Mouse (Mus musculus) frontal cortex, postnatal 25 days (tissue): ENCODE measurements around the gene Prap1.
"Not testable (repeated sequence)": the region's sequence is repeated elsewhere in the genome, so short reads cannot be mapped to it uniquely, and the experiment has no call there.

Experiments
- DNase-seq, 2 experiments: peaks; one replicate each; pipeline ENCODE4 v3.0.0; 2022; ENCODE audit warnings: low spot score in 2 of 2

Prap1 gene

GRCm38 (mm10) chr7:140134033-140134432, 40.8 kb downstream of the Prap1 start:
- not testable (repeated sequence) for DNase-seq

GRCm38 (mm10) chr7:140135106-140135770, 42.0 kb downstream of the Prap1 start:
- DNase-seq = no peak

GRCm38 (mm10) chr7:140137135-140138020, 44.2 kb downstream of the Prap1 start, which contains the start of gene Mtg1:
TSS of gene Mtg1 (plus strand) at chr7:140137564.
- peak; percentile 98 to 99 for DNase-seq

- no peak for DNase-seq
Measured at GRCm38 (mm10) chr7:140138021-140138310, 44.8 kb downstream of the Prap1 start.

- no peak for DNase-seq
Measured at GRCm38 (mm10) chr7:140141350-140141749, 48.2 kb downstream of the Prap1 start.

- no peak for DNase-seq
Measured at GRCm38 (mm10) chr7:140144550-140144949, 51.4 kb downstream of the Prap1 start.
